Mouse (Mus musculus) frontal cortex, postnatal 14 days (tissue): ENCODE measurements around the gene Olfr709-ps1.
"Not testable (repeated sequence)": the region's sequence is repeated elsewhere in the genome, so short reads cannot be mapped to it uniquely, and the experiment has no call there.

Experiments
- DNase-seq, 2 experiments: peaks; one replicate each; pipeline ENCODE4 v3.0.0; 2022; ENCODE audit warnings: low spot score in 2 of 2

The Olfr709-ps1 gene

GRCm38 (mm10) chr7:106932119-106932518 lies at the start of gene Olfr709-ps1:
TSS of gene Olfr709-ps1 (minus strand) at chr7:106932219.
- DNase-seq, result no peak

- DNase-seq, result no peak
Observed at GRCm38 (mm10) chr7:106975353-106975752, 43.3 kb upstream of the Olfr709-ps1 start, which contains the start of gene Olfr711. TSS of gene Olfr711 (minus strand) at chr7:106975453.

GRCm38 (mm10) chr7:106967503-106967902 lies 35.5 kb upstream of the Olfr709-ps1 start:
- DNase-seq, result not testable (repeated sequence)

- no peak for DNase-seq
Observed at GRCm38 (mm10) chr7:106963837-106964236, 31.8 kb upstream of the Olfr709-ps1 start, which contains the start of gene Olfr6. TSS of gene Olfr6 (minus strand) at chr7:106963937.

- no peak for DNase-seq
Observed at GRCm38 (mm10) chr7:106948212-106948611, 16.2 kb upstream of the Olfr709-ps1 start, which contains the start of gene Olfr710. TSS of gene Olfr710 (minus strand) at chr7:106948312.

GRCm38 (mm10) chr7:106920961-106921360 lies 11.1 kb downstream of the Olfr709-ps1 start:
- not testable (repeated sequence) for DNase-seq

- no peak for DNase-seq
Observed at GRCm38 (mm10) chr7:106907676-106908075, 24.3 kb downstream of the Olfr709-ps1 start, which contains the start of gene Olfr1532-ps1. TSS of gene Olfr1532-ps1 (plus strand) at chr7:106908001.

- not testable (repeated sequence) for DNase-seq
Observed at GRCm38 (mm10) chr7:106901141-106901540, 30.9 kb downstream of the Olfr709-ps1 start, which contains the start of gene Olfr707. TSS of gene Olfr707 (minus strand) at chr7:106901241.

- DNase-seq, result no peak
Observed at GRCm38 (mm10) chr7:106888062-106888461, 44.0 kb downstream of the Olfr709-ps1 start, which contains the start of gene Olfr706. TSS of gene Olfr706 (minus strand) at chr7:106888162.

GRCm38 (mm10) chr7:106876791-106877190 lies 55.2 kb downstream of the Olfr709-ps1 start, which contains the start of gene Olfr705:
TSS of gene Olfr705 (minus strand) at chr7:106876891.
- DNase-seq, result no peak
